Mouse (Mus musculus) CD8-positive naive resting alpha-beta T cell, adult 57 days (primary cell): ENCODE measurements around the gene Lias. TPM values are rescaled to one million over a fixed set of nuclear protein-coding genes. Genes with fewer than 3 reads are reported as not detected.

Experiments
- total RNA-seq: library from RNA; stranded (reverse); gene quantifications from one replicate; pipeline ENCODE4 v1.2.4, GENCODE M21; 2023

Gene Lias
- total RNA-seq = 35.5 TPM

GRCm38 (mm10) chr5:65390648-65391644 is at the start of gene Lias, which contains the start of gene Rpl9:
Gene Lias (plus strand): TSS chr5:65391497.
Gene Rpl9 (minus strand): TSS chr5:65391444.

DNA sequence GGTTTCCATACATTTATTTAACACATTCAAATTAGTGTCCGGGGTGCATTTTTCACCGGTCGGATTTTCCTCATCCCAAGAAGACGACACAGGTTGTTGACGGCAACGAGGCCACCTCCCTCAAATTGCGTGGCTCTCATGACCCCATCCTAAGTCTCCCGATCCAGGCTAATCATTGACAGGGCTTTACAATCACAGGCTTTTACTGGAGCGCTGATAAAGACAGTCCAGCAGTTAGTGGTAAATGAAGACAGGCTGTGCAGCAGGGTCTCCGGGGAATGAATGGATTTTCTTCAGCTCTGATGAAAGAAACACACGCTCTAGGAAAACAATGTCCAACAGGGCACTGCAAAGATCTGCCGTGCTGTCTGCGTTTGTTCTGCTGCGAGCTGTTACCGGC is 43.1 kb upstream of the Lias start, which contains the start of gene Klb:
Gene Klb, plus strand, starts transcription at position 147 of the 400 bp plus-strand sequence.

DNA sequence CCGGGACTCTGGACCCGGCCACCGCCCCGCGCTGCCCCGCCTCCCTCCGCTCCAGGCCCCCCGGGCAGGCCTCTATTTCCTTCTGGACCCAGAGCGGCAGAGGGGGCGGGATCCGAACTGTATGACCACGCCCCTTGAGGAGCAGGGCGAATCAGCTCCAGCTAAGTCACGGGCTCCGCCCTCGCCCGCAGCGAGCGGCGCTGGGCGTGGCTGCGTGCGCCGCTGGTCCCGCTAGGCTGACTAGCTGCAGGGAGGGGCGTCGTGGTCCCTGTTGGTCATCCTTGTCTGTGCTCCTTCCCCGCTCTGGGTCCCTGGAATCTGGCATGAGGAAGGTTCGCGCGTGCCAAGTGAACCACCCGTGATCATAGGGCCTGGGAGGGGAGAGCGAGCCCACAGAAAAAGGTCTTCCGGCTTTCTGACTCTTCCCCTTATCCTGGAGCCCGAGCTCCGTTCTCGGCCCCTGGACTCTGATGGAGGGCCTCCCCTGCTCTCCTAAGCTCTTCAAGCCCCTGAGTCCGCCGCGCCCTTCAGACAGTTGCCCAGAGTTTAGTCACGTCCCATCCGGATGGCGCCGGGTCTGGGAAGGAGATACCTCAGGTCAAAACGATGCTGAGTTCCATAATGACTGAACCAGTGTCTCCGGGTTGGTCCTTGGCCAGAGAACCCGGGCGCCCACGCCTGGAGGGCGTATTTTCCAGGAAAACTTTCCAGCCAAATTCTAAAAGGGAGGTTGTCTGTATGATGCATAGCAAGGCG is 44.7 kb downstream of the Lias start, which contains the start of gene Ugdh:
Gene Ugdh, minus strand, starts transcription at position 144 of the 756 bp plus-strand sequence.

Other genes with a start within 250 kb of the Lias start
- gene Wdr19, start 191.8 kb upstream of the Lias start, total RNA-seq = 5.1 TPM
- 50.0 TPM for gene Rfc1, start 55.8 kb upstream of the Lias start, total RNA-seq
- not detected for gene Klb, start 43.2 kb upstream of the Lias start, total RNA-seq
- 2,939 TPM for gene Rpl9, start 53 bp upstream of the Lias start, total RNA-seq
- 24.5 TPM for gene Ugdh, start 44.5 kb downstream of the Lias start, total RNA-seq
- gene Gm43552, start 101.3 kb downstream of the Lias start, total RNA-seq = not detected
- 112 TPM for gene Smim14, start 145.7 kb downstream of the Lias start, total RNA-seq
- gene Ube2k, start 145.7 kb downstream of the Lias start, total RNA-seq = 71.2 TPM